Mouse (Mus musculus): ENCODE measurements at regions not wholly inside any gene's neighbourhood (a gene's known extent, or its start where the extent isn't known, plus 50 kb on each side); places are given as distances from the start of the nearest gene placed in this dataset.

DNA sequence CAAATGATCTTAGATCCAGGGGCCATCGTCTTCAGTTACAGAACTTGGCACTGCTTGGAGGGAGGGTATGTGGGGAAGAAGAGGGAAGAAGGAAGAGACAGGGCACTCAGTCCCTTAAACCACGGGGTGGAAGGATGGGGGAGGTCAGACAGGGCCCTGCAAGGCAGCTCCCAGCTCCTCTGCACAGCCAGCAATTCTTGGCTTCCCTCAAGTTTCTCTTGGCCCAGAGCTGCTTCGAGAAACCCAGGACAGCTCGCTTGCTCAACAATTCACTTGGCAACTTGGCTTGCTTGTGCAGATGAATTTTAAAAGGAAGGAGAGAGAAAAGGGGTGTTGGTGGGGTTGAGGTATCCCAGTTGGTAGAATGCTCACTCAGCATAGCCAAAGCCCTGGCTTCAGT is 141.1 kb downstream of the 2410131K14Rik start:
- no peak for DNase-seq (ENCODE audit: low read depth in 1 of 2, low spot score in 2 of 2)
- peaks cover 2% of the 10 kb centered on the region; the same call in 1 of the 2 replicates for H3K27me3 ChIP-seq (ENCODE audit: control insufficient read depth, insufficient read depth, low read length)

GRCm38 (mm10) chr5:118388419-118388818 is 143.4 kb downstream of the 2410131K14Rik start:
- DNase-seq (ENCODE audit: low read depth in 1 of 2, low spot score in 2 of 2): no peak
- Histone ChIP-seq H3K27ac (ENCODE audit: insufficient read depth, low read length) (no peak overlapping the region), H3K36me3 (ENCODE audit: control insufficient read depth, insufficient read depth, low read length) (no peaks in the 10 kb centered on the region), H3K4me1 (ENCODE audit: control insufficient read depth, insufficient read depth, insufficient read length) (no peaks in the 10 kb centered on the region), H3K27me3 (ENCODE audit: control insufficient read depth, insufficient read depth, low read length) (no peaks in the 10 kb centered on the region), H3K4me3 (ENCODE audit: extremely low read depth, insufficient read depth, insufficient read length) (no peak overlapping the region)
- TF ChIP-seq CTCF (IDR thresholded peaks at IDR 0.05; ENCODE audit: extremely low read depth, insufficient read depth, insufficient read length, insufficient replicate concordance) (no peak), POLR2A (IDR thresholded peaks at IDR 0.05; ENCODE audit: low read depth, low read length) (no peak)
- 92% methylated on average over 6 of the region's 6 CpGs for WGBS

More for the DNA sequence above, 141.1 kb downstream of the 2410131K14Rik start:
- Histone ChIP-seq H3K36me3 (ENCODE audit: control insufficient read depth, insufficient read depth, low read length) (no peaks in the 10 kb centered on the region), H3K27ac (ENCODE audit: insufficient read depth, low read length) (no peak overlapping the region), H3K4me3 (ENCODE audit: extremely low read depth, insufficient read depth, insufficient read length) (no peak overlapping the region), H3K4me1 (ENCODE audit: control insufficient read depth, insufficient read depth, insufficient read length) (no peaks in the 10 kb centered on the region)
- WGBS: 69% methylated on average over 4 of the region's 4 CpGs
- TF ChIP-seq POLR2A (IDR thresholded peaks at IDR 0.05; ENCODE audit: low read depth, low read length) (no peak), CTCF (IDR thresholded peaks at IDR 0.05; ENCODE audit: extremely low read depth, insufficient read depth, insufficient read length, insufficient replicate concordance) (no peak)

GRCm38 (mm10) chr5:118390691-118391373 is 145.8 kb downstream of the 2410131K14Rik start:
- H3K27me3 ChIP-seq (ENCODE audit: control insufficient read depth, insufficient read depth, low read length): no peaks in the 10 kb centered on the region
- TF ChIP-seq POLR2A (IDR thresholded peaks at IDR 0.05; ENCODE audit: low read depth, low read length): no peak
- no peak for TF ChIP-seq CTCF (IDR thresholded peaks at IDR 0.05; ENCODE audit: extremely low read depth, insufficient read depth, insufficient read length, insufficient replicate concordance)
- no peaks in the 10 kb centered on the region for H3K4me1 ChIP-seq (ENCODE audit: control insufficient read depth, insufficient read depth, insufficient read length)
- no peak overlapping the region for H3K4me3 ChIP-seq (ENCODE audit: extremely low read depth, insufficient read depth, insufficient read length)
- no peaks in the 10 kb centered on the region for H3K36me3 ChIP-seq (ENCODE audit: control insufficient read depth, insufficient read depth, low read length)
- H3K27ac ChIP-seq (ENCODE audit: insufficient read depth, low read length): no peak overlapping the region
- DNase-seq (ENCODE audit: low read depth in 1 of 2, low spot score in 2 of 2): no peak
- 91% methylated on average over 7 of the region's 7 CpGs for WGBS

DNA sequence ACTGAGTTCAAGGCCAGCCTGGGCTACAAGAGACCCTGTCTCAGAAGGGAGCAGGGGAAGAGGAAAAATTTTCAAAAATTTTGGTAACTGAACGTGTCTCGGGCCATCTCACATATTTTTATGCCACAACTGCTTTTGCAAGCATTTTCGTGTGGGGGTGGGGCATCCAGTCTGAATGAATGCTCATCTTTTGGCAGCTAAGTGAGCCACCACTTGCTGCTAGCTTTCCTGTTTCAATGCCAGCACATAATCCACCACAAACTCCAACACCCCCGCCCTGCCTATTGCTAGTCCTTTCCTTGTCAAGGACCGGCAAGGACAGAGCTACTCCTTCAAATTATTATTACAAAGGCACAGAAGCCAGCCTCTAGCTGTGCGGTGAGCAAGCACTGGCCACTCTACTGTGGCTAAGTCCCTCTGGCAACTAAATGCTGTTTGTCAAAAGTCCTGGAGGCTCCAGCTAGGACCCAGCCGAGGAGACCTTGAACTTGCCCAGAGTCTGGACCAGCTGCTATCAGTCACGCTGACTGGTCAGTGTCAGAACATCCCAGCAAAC is 148.0 kb downstream of the 2410131K14Rik start:
- DNase-seq (ENCODE audit: low read depth in 1 of 2, low spot score in 2 of 2): no peak
- 87% methylated on average over 8 of the region's 8 CpGs for WGBS
- Histone ChIP-seq H3K4me1 (ENCODE audit: control insufficient read depth, insufficient read depth, insufficient read length) (no peaks in the 10 kb centered on the region), H3K27me3 (ENCODE audit: control insufficient read depth, insufficient read depth, low read length) (no peaks in the 10 kb centered on the region), H3K27ac (ENCODE audit: insufficient read depth, low read length) (no peak overlapping the region), H3K4me3 (ENCODE audit: extremely low read depth, insufficient read depth, insufficient read length) (no peak overlapping the region), H3K36me3 (ENCODE audit: control insufficient read depth, insufficient read depth, low read length) (no peaks in the 10 kb centered on the region)
- no peak for TF ChIP-seq POLR2A (IDR thresholded peaks at IDR 0.05; ENCODE audit: low read depth, low read length)
- TF ChIP-seq CTCF (IDR thresholded peaks at IDR 0.05; ENCODE audit: extremely low read depth, insufficient read depth, insufficient read length, insufficient replicate concordance): no peak

DNA sequence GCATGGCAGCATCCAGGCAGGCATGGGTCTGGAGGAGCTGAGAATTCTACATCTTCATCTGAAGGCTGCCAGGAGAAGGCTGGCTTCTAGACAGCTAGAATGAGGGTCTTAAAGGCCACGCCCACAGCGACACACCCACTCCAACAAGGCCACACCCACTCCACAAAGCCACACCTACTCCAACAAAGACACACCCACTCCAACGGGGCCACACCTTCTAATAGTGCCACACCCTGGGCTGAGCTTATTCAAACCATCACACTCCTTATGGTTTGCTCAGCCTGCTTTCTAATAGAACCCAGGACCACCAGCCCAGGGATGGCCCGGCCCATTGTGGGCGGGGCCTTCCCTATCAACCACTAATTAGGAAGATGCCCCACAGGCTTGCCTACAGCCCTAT is 149.0 kb downstream of the 2410131K14Rik start:
- no peaks in the 10 kb centered on the region for H3K36me3 ChIP-seq (ENCODE audit: control insufficient read depth, insufficient read depth, low read length)
- no peak overlapping the region for H3K4me3 ChIP-seq (ENCODE audit: extremely low read depth, insufficient read depth, insufficient read length)
- no peaks in the 10 kb centered on the region for H3K27me3 ChIP-seq (ENCODE audit: control insufficient read depth, insufficient read depth, low read length)
- no peaks in the 10 kb centered on the region for H3K4me1 ChIP-seq (ENCODE audit: control insufficient read depth, insufficient read depth, insufficient read length)
- WGBS: 71% methylated on average over 5 of the region's 5 CpGs
- no peak overlapping the region for H3K27ac ChIP-seq (ENCODE audit: insufficient read depth, low read length)
- no peak for DNase-seq (ENCODE audit: low read depth in 1 of 2, low spot score in 2 of 2)
- TF ChIP-seq CTCF (IDR thresholded peaks at IDR 0.05; ENCODE audit: extremely low read depth, insufficient read depth, insufficient read length, insufficient replicate concordance) (no peak), POLR2A (IDR thresholded peaks at IDR 0.05; ENCODE audit: low read depth, low read length) (no peak)

- no peak for DNase-seq (ENCODE audit: low read depth in 1 of 2, low spot score in 2 of 2)
- H3K27me3 ChIP-seq (ENCODE audit: control insufficient read depth, insufficient read depth, low read length): no peaks in the 10 kb centered on the region
- H3K36me3 ChIP-seq (ENCODE audit: control insufficient read depth, insufficient read depth, low read length): no peaks in the 10 kb centered on the region
- no peak overlapping the region for H3K4me3 ChIP-seq (ENCODE audit: extremely low read depth, insufficient read depth, insufficient read length)
- TF ChIP-seq POLR2A (IDR thresholded peaks at IDR 0.05; ENCODE audit: low read depth, low read length) (no peak), CTCF (IDR thresholded peaks at IDR 0.05; ENCODE audit: extremely low read depth, insufficient read depth, insufficient read length, insufficient replicate concordance) (no peak)
- no peak overlapping the region for H3K27ac ChIP-seq (ENCODE audit: insufficient read depth, low read length)
- 24% methylated on average over 28 of the region's 28 CpGs for WGBS
- H3K4me1 ChIP-seq (ENCODE audit: control insufficient read depth, insufficient read depth, insufficient read length): no peaks in the 10 kb centered on the region
These were observed 151.1 kb downstream of the 2410131K14Rik start for GRCm38 (mm10) chr5:118396004-118396725.
